Mouse (Mus musculus): ENCODE measurements at regions not wholly inside any gene's neighbourhood (a gene's known extent, or its start where the extent isn't known, plus 50 kb on each side); places are given as distances from the start of the nearest gene placed in this dataset.
"Not testable (repeated sequence)": the region's sequence is repeated elsewhere in the genome, so short reads cannot be mapped to it uniquely, and the experiment has no call there.

- WGBS = 34% methylated on average over 10 of the region's 10 CpGs
- no peak for ATAC-seq (ENCODE audit: low FRiP score)
- no peak overlapping the region for H3K4me2 ChIP-seq (replicated peaks)
- H3K4me3 ChIP-seq (replicated peaks; ENCODE audit: low read length) = no peak overlapping the region
- no peak for DNase-seq (ENCODE audit: low spot score)
- H3K4me1 ChIP-seq (replicated peaks; ENCODE audit: control insufficient read depth, insufficient read depth, low read length) = peaks cover 7% of the 10 kb centered on the region; the same call in 1 of the 2 replicates
- no peaks in the 10 kb centered on the region for H3K27me3 ChIP-seq (ENCODE audit: control insufficient read depth, insufficient read depth, low read length)
- peak overlapping the region; percentile 33 for H3K27ac ChIP-seq
- H3K9me3 ChIP-seq (ENCODE audit: control insufficient read depth, low read length) = no peaks in the 10 kb centered on the region
- no peaks in the 10 kb centered on the region for H3K36me3 ChIP-seq (replicated peaks; ENCODE audit: control insufficient read depth, insufficient read depth)
- no peak overlapping the region for H3K9ac ChIP-seq
Observed at GRCm38 (mm10) chr15:8782131-8782507, 71.6 kb upstream of the Slc1a3 start.

DNA sequence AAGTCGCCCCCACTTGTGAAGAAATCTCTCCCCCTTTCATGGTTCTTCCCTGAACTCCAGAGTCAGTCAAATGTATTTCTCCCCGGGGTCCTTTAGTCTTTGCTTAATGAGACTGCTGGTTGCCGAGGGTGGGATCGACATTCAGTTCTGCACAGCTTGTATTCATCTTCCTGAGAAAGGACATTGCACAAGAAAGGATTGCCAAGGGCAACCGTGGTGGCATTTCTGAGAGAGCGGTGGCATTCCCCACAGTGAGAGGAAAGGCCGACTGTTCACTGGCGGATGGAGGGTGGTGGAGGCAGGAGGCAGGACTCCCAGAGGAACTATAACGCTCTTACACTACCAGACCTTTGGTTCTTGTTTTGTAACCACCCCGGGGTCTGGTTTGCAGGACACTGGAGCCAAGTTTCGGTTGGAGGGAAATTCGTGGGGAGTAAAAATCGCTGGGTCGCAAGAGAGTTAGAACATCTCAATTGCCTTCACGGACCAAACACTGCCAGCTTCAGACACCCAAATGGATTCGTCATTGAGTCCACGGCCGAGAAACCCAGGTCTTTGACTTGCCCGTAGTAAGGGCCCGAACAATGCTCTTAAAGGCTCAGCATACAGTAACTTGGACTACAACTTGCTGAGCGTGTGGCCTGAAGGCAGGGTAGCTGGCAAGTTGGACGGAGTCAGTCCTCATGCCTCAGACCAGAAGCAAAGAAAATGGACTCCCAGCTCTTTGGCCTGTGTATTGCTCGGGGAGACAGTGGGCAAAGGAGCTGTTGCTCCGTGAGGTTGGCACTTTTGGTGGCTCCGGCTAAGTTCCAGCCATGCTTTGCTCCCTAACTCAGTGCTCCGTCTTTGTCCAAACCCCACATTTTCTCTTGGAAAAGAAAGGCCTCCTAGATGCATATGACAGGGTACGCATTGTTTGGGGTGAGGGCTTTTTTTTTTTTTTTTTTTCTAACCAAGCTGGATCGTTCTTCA lies 70.9 kb upstream of the Slc1a3 start:
- H3K4me1 ChIP-seq (replicated peaks; ENCODE audit: control insufficient read depth, insufficient read depth, low read length) = peaks cover 7% of the 10 kb centered on the region; the same call in 1 of the 2 replicates
- no peak overlapping the region for H3K9ac ChIP-seq
- peak overlapping the region; percentile 43 for H3K27ac ChIP-seq
- DNase-seq (ENCODE audit: low spot score) (peak; percentile 65), ATAC-seq (ENCODE audit: low FRiP score) (peak; percentile 88)
- peak overlapping the region; percentile 4; the same call in 1 of the 2 replicates for H3K4me2 ChIP-seq (replicated peaks)
- no peaks in the 10 kb centered on the region for H3K9me3 ChIP-seq (ENCODE audit: control insufficient read depth, low read length)
- H3K27me3 ChIP-seq (ENCODE audit: control insufficient read depth, insufficient read depth, low read length) = no peaks in the 10 kb centered on the region
- no peaks in the 10 kb centered on the region for H3K36me3 ChIP-seq (replicated peaks; ENCODE audit: control insufficient read depth, insufficient read depth)
- no peak overlapping the region for H3K4me3 ChIP-seq (replicated peaks; ENCODE audit: low read length)
- 30% methylated on average over 28 of the region's 28 CpGs for WGBS

DNA sequence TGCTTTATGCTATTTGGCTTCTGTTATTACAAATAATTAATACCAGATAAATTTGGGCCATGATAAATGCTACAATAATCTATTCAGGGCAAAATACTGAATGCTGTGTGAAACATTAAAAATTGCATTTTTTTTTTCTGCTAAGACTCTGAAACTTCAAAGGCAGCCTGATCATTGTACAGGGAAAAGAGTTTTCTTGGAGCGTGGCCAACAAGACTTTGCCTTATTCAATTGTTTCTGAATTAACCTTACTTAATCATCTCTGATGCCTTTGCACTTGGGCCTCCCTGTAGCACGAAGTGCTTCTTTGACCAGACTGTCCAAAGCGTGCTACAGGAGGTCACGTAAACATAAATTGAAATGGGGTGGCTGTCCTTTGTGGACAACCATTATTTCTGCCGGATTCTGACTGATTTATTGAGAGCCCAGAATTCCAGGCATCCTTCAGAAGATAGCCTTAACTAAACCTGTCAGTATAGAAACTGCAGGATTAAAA lies 69.9 kb upstream of the Slc1a3 start:
- WGBS = 35% methylated on average over 5 of the region's 5 CpGs
- H3K36me3 ChIP-seq (replicated peaks; ENCODE audit: control insufficient read depth, insufficient read depth) = no peaks in the 10 kb centered on the region
- no peak overlapping the region for H3K4me3 ChIP-seq (replicated peaks; ENCODE audit: low read length)
- H3K9me3 ChIP-seq (ENCODE audit: control insufficient read depth, low read length) = no peaks in the 10 kb centered on the region
- no peak for DNase-seq (ENCODE audit: low spot score)
- no peak overlapping the region for H3K4me2 ChIP-seq (replicated peaks)
- H3K4me1 ChIP-seq (replicated peaks; ENCODE audit: control insufficient read depth, insufficient read depth, low read length) = peaks cover 7% of the 10 kb centered on the region; the same call in 1 of the 2 replicates
- H3K27me3 ChIP-seq (ENCODE audit: control insufficient read depth, insufficient read depth, low read length) = no peaks in the 10 kb centered on the region
- H3K9ac ChIP-seq = no peak overlapping the region
- no peak for ATAC-seq (ENCODE audit: low FRiP score)
- peak overlapping the region; percentile 43 for H3K27ac ChIP-seq

DNA sequence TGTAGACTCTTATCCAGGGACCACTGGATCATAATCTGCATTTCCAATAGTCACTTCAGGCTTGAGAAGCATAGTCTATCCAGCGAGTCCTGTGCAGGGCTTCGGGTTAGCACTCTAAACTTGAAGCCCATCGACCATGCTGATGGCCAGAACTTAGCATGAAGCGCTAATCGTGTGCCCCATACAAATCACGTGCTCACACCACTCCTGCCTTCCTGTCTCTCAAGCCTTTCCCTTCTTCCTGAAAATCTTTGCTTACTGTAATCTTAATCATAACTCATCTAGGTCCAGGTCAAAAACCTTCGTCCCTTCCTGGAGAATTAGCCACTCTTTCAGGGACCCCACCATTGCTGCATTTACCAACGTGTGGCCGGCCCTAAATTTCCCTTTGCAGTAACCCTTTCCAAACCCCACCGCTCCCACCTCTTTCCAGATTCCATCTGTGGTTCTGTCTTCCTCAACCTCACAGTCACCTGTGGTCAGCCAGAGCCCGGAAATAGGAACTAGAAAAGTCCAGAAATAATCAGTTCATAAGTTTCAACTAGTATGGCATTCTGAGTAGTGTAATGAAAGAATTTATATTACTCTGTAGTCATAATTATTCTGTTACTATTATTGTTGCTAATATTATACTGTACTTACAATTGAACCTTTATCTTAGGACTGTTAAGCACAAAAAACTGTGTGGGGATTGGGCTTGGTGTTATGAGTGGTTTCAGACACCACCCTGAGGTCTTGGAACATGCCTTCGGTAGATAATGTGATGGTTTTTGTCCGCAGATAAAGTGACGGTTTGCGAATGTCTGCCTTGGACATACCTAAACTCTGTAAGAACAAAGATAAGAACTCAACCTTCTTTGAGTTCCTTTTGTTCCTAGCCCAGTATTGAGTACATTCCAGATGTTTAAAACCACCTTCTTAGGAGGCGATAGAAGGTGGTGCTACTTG lies 57.3 kb upstream of the Slc1a3 start:
- Histone ChIP-seq H3K9ac (no peak overlapping the region), H3K4me2 (replicated peaks) (no peak overlapping the region), H3K27me3 (ENCODE audit: control insufficient read depth, insufficient read depth, low read length) (no peaks in the 10 kb centered on the region), H3K9me3 (ENCODE audit: control insufficient read depth, low read length) (no peaks in the 10 kb centered on the region), H3K4me3 (replicated peaks; ENCODE audit: low read length) (no peak overlapping the region), H3K27ac (no peak overlapping the region), H3K36me3 (replicated peaks; ENCODE audit: control insufficient read depth, insufficient read depth) (no peaks in the 10 kb centered on the region), H3K4me1 (replicated peaks; ENCODE audit: control insufficient read depth, insufficient read depth, low read length) (no peaks in the 10 kb centered on the region)
- no peak for ATAC-seq (ENCODE audit: low FRiP score)
- 95% methylated on average over 16 of the region's 16 CpGs for WGBS
- DNase-seq (ENCODE audit: low spot score) = no peak

- not testable (repeated sequence) for H3K4me2 ChIP-seq (replicated peaks); H3K27me3 ChIP-seq (ENCODE audit: control insufficient read depth, insufficient read depth, low read length); H3K36me3 ChIP-seq (replicated peaks; ENCODE audit: control insufficient read depth, insufficient read depth); DNase-seq (ENCODE audit: low spot score); H3K27ac ChIP-seq; H3K4me1 ChIP-seq (replicated peaks; ENCODE audit: control insufficient read depth, insufficient read depth, low read length); ATAC-seq (ENCODE audit: low FRiP score); H3K9ac ChIP-seq; H3K9me3 ChIP-seq (ENCODE audit: control insufficient read depth, low read length); H3K4me3 ChIP-seq (replicated peaks; ENCODE audit: low read length)
Observed at GRCm38 (mm10) chr15:8766208-8766607, 55.6 kb upstream of the Slc1a3 start.

DNA sequence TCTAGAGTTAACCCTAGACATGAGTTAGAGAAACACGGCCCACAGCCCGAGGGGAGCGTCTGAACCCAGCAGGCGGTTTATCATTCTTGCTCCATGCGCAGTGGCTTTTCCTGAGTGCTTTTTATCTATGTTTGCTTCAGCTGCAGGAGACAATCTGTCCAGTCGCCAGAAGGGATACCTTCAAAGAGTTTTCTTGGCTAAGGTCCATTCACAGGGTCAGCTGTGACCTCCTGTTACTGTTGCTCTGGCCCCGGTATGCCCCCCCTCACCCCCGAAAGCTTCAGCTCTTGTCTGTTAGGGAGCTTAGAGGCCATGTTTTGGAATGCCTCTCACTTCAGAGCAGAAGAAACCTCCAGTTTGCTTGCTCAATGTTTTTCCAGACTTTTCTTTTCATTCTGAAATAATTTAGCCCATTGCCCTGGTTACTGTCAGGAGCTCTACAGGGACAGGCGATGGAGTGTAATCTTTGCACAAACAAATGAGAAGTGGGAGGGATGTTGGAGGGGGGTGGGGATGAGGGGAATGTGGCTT lies 51.2 kb upstream of the Slc1a3 start:
- no peaks in the 10 kb centered on the region for H3K4me1 ChIP-seq (replicated peaks; ENCODE audit: control insufficient read depth, insufficient read depth, low read length)
- no peaks in the 10 kb centered on the region for H3K9me3 ChIP-seq (ENCODE audit: control insufficient read depth, low read length)
- whole genome bisulfite sequencing = 41% methylated on average over 9 of the region's 9 CpGs
- no peak overlapping the region for H3K9ac ChIP-seq
- peak; percentile 59; the same call in 1 of the 2 replicates for ATAC-seq (ENCODE audit: low FRiP score)
- H3K4me2 ChIP-seq (replicated peaks) = no peak overlapping the region
- H3K36me3 ChIP-seq (replicated peaks; ENCODE audit: control insufficient read depth, insufficient read depth) = no peaks in the 10 kb centered on the region
- no peaks in the 10 kb centered on the region for H3K27me3 ChIP-seq (ENCODE audit: control insufficient read depth, insufficient read depth, low read length)
- DNase-seq (ENCODE audit: low spot score) = no peak
- H3K27ac ChIP-seq = no peak overlapping the region
- no peak overlapping the region for H3K4me3 ChIP-seq (replicated peaks; ENCODE audit: low read length)

GRCm38 (mm10) chr15:8761132-8761531 lies 50.6 kb upstream of the Slc1a3 start:
- Histone ChIP-seq H3K4me2 (replicated peaks) (no peak overlapping the region), H3K27ac (no peak overlapping the region), H3K27me3 (ENCODE audit: control insufficient read depth, insufficient read depth, low read length) (no peaks in the 10 kb centered on the region), H3K9me3 (ENCODE audit: control insufficient read depth, low read length) (no peaks in the 10 kb centered on the region), H3K4me3 (replicated peaks; ENCODE audit: low read length) (no peak overlapping the region), H3K36me3 (replicated peaks; ENCODE audit: control insufficient read depth, insufficient read depth) (no peaks in the 10 kb centered on the region), H3K9ac (no peak overlapping the region), H3K4me1 (replicated peaks; ENCODE audit: control insufficient read depth, insufficient read depth, low read length) (no peaks in the 10 kb centered on the region)
- no peak for ATAC-seq (ENCODE audit: low FRiP score)
- DNase-seq (ENCODE audit: low spot score) = no peak
- WGBS = 87% methylated on average over 5 of the region's 5 CpGs

Measured in hindbrain, embryonic 14.5 days (tissue).